Mouse (Mus musculus) liver, adult (tissue): Measurements from ENCODE around the gene Olfr160.

Experiments
- GATA4 ChIP-seq: IDR thresholded peaks from 2 replicates; pipeline ENCODE4 v1.6.1; 2014; ENCODE audit warnings: mild to moderate bottlenecking, low read length; ENCODE audit not compliant: insufficient replicate concordance

Gene Olfr160

DNA sequence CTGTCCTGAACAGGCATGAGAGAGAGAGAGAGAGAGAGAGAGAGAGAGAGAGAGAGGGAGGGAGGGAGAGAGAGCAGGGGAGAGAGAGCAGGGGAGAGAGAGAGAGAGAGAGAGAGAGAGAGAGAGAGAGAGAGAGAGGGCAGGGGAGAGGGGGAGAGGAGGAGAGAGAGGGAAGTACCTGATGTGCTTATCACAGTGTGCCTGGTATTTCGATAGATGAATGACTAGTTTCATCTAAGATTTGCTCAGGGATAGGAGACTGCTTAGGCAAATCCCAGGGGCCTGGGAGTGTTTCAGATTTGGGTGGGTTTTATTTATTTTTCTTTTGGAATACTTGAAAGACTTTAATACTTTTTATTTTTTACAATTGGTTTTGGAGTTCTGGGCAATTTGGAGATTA lies 52.8 kb downstream of the Olfr160 start:
- TF ChIP-seq GATA4, result no peak

DNA sequence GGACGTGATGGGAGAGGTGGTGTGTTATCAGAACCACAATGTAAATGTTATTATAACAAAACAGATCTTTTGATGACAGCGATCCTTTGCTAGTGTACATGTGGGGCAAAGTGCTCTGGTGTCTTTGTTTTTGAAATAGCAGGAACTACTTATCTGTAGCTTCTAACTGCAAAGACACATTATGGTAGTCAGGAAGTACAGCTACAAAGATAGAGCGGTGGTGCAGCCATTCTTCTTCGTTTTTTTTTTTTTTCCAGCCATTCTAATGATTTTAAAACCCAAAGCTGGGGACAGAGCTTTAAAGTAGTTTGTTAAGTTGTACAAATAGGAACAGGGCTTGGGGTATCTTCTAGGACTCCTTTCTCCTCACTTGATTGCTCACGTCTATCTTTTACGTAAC lies 56.6 kb downstream of the Olfr160 start:
- no peak for TF ChIP-seq GATA4
